Mouse (Mus musculus) forebrain, postnatal 0 days (tissue): ENCODE data around the gene Papss2. TPM values are rescaled to one million over a fixed set of nuclear protein-coding genes. Genes with fewer than 3 reads are reported as not detected.

Experiments used
- ATAC-seq: fragments of 200-750 bp; cut with Nextera tagmentation; 2 replicates; pipeline ENCODE4 v1.8.0; 2017; ENCODE audit warnings: mild to moderate bottlenecking, moderate library complexity
- DNase-seq: peaks from one replicate; pipeline ENCODE4 v3.0.0-alpha.2; 2015
- H3K27ac ChIP-seq: fragments of 300-500 bp; sonication (generic); 2 replicates; pipeline ENCODE4 v1.5.1; 2014; ENCODE audit warnings: low read depth, mild to moderate bottlenecking, antibody characterized with exemption, low read length, moderate library complexity, mixed read lengths
- H3K27me3 ChIP-seq: fragments of 300-500 bp; sonication (generic); 2 replicates; pipeline ENCODE4 v1.6.1; 2014; ENCODE audit warnings: mild to moderate bottlenecking, low read length, mixed read lengths; ENCODE audit not compliant: insufficient read depth
- H3K36me3 ChIP-seq: fragments of 300-500 bp; sonication (generic); 2 replicates; pipeline ENCODE4 v1.6.1; 2014; ENCODE audit warnings: mild to moderate bottlenecking, moderate library complexity; ENCODE audit not compliant: insufficient read depth
- H3K4me1 ChIP-seq: fragments of 300-500 bp; sonication (generic); 2 replicates; pipeline ENCODE4 v1.6.1; 2014; ENCODE audit warnings: antibody characterized with exemption; ENCODE audit not compliant: insufficient read depth
- H3K4me2 ChIP-seq: fragments of 300-500 bp; sonication (generic); 2 replicates; pipeline ENCODE4 v1.6.1; 2014; ENCODE audit warnings: low read depth, mild to moderate bottlenecking, moderate library complexity
- H3K4me3 ChIP-seq: fragments of 300-500 bp; sonication (generic); 2 replicates; pipeline ENCODE4 v1.5.1; 2014; ENCODE audit warnings: low read depth, low read length, mixed read lengths
- H3K9ac ChIP-seq: fragments of 300-500 bp; sonication (generic); 2 replicates; pipeline ENCODE4 v1.6.1; 2014; ENCODE audit warnings: mild to moderate bottlenecking
- H3K9me3 ChIP-seq: fragments of 300-500 bp; sonication (generic); 2 replicates; pipeline ENCODE4 v1.6.1; 2016; ENCODE audit warnings: low read length
- CTCF ChIP-seq: sonication (generic); IDR thresholded peaks from 2 replicates; pipeline ENCODE4 v1.5.1; 2016; ENCODE audit warnings: antibody characterized with exemption, control low read depth, low read depth
- whole genome bisulfite sequencing: fragments of 180-500 bp; shearing (Covaris S2); extraction: QIAGEN DNeasy Blood & Tissue Kit; methylation state at CpG from one replicate; pipeline ENCODE4 v1.1.7; 2014; 5-methylcytosine and 5-hydroxymethylcytosine counted together
- polyA plus RNA-seq: library from polyadenylated mRNA; unstranded; fragments of >200 nt; fragmentation: Nextera tagmentation; extraction: Ambion mirVana; gene quantifications from 2 replicates; pipeline ENCODE4 v1.2.1, GENCODE M21; 2015
- total RNA-seq: library from RNA; depleted of rRNA; stranded (reverse); fragments of >200 nt; gene quantifications from 2 replicates; pipeline ENCODE4 v1.2.3, GENCODE M21; 2014

Gene Papss2
- total and polyA plus RNA-seq, 2 experiments from 2014 or later, result 1.2 to 3.8 TPM

- 4% methylated on average over 3 of the region's 3 CpGs for WGBS
- H3K4me3 ChIP-seq, result no peak overlapping the region
- H3K4me1 ChIP-seq, result no peaks in the 10 kb centered on the region
- H3K27me3 ChIP-seq, result no peaks in the 10 kb centered on the region
- peak; percentile 85 for ATAC-seq
- peak; percentile 39 for DNase-seq
- no peaks in the 10 kb centered on the region for H3K36me3 ChIP-seq
- TF ChIP-seq CTCF, result no peak
- H3K9ac ChIP-seq, result no peak overlapping the region
- no peak overlapping the region for H3K27ac ChIP-seq
- no peak overlapping the region for H3K4me2 ChIP-seq
- H3K9me3 ChIP-seq, result no peaks in the 10 kb centered on the region
Observed at GRCm38 (mm10) chr19:32555257-32555656, 40.3 kb upstream of the Papss2 start.

DNA sequence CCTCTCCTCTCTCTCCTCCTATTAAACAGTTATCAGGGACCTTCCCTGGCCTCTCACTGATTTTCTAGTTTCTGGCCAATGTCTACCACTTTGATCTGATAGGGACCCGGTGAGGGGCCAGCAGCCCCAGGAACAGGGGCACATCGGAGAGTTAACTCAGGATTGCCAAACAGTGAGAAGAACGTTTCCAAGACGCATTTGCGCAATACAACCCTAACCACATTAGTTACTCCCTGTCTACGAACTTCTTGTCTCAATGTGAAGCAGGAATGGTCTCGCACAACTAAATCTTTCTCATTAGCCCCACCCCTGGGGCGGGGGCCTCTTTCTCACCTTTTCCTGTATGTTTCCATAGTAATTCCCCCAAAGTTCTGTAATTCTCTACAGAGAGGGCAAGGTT is 28.6 kb upstream of the Papss2 start:
- Histone ChIP-seq H3K27ac (no peak overlapping the region), H3K4me3 (no peak overlapping the region), H3K9me3 (no peaks in the 10 kb centered on the region), H3K4me1 (no peaks in the 10 kb centered on the region), H3K36me3 (no peaks in the 10 kb centered on the region), H3K4me2 (no peak overlapping the region), H3K9ac (no peak overlapping the region), H3K27me3 (no peaks in the 10 kb centered on the region)
- 91% methylated on average over 8 of the region's 8 CpGs for WGBS
- DNase-seq (no peak), ATAC-seq (no peak)
- no peak for TF ChIP-seq CTCF

- Histone ChIP-seq H3K27ac (no peak overlapping the region), H3K36me3 (no peaks in the 10 kb centered on the region), H3K27me3 (no peaks in the 10 kb centered on the region), H3K4me2 (no peak overlapping the region), H3K9ac (no peak overlapping the region), H3K4me3 (no peak overlapping the region), H3K9me3 (no peaks in the 10 kb centered on the region), H3K4me1 (no peaks in the 10 kb centered on the region)
- DNase-seq (no peak), ATAC-seq (no peak)
- TF ChIP-seq CTCF, result no peak
- 86% methylated on average over 5 of the region's 5 CpGs for whole genome bisulfite sequencing
Observed at GRCm38 (mm10) chr19:32567447-32567846, 28.1 kb upstream of the Papss2 start.

GRCm38 (mm10) chr19:32568470-32568869 is 27.1 kb upstream of the Papss2 start:
- Histone ChIP-seq H3K4me3 (no peak overlapping the region), H3K4me1 (no peaks in the 10 kb centered on the region), H3K27ac (no peak overlapping the region), H3K27me3 (no peaks in the 10 kb centered on the region), H3K9ac (no peak overlapping the region), H3K9me3 (no peaks in the 10 kb centered on the region), H3K4me2 (no peak overlapping the region), H3K36me3 (no peaks in the 10 kb centered on the region)
- 96% methylated on average over 3 of the region's 3 CpGs for WGBS
- no peak for DNase-seq
- ATAC-seq, result no peak
- no peak for TF ChIP-seq CTCF

- no peaks in the 10 kb centered on the region for H3K27me3 ChIP-seq
- H3K4me2 ChIP-seq, result no peak overlapping the region
- no peak for ATAC-seq
- no peak overlapping the region for H3K27ac ChIP-seq
- no peaks in the 10 kb centered on the region for H3K9me3 ChIP-seq
- TF ChIP-seq CTCF, result no peak
- H3K9ac ChIP-seq, result no peak overlapping the region
- 71% methylated on average over 3 of the region's 3 CpGs for WGBS
- no peaks in the 10 kb centered on the region for H3K4me1 ChIP-seq
- H3K4me3 ChIP-seq, result no peak overlapping the region
- H3K36me3 ChIP-seq, result no peaks in the 10 kb centered on the region
- no peak for DNase-seq
Observed at GRCm38 (mm10) chr19:32568961-32569653, 26.5 kb upstream of the Papss2 start.

GRCm38 (mm10) chr19:32569725-32570124 is 25.9 kb upstream of the Papss2 start:
- Histone ChIP-seq H3K4me3 (no peak overlapping the region), H3K9ac (no peak overlapping the region), H3K4me1 (no peaks in the 10 kb centered on the region), H3K36me3 (no peaks in the 10 kb centered on the region), H3K9me3 (no peaks in the 10 kb centered on the region), H3K27ac (no peak overlapping the region), H3K4me2 (no peak overlapping the region), H3K27me3 (no peaks in the 10 kb centered on the region)
- ATAC-seq (no peak), DNase-seq (no peak)
- TF ChIP-seq CTCF, result no peak
- WGBS, result 83% methylated on average over 5 of the region's 5 CpGs

- 75% methylated on average over 2 of the region's 2 CpGs for WGBS
- ATAC-seq (no peak), DNase-seq (no peak)
- Histone ChIP-seq H3K9me3 (no peaks in the 10 kb centered on the region), H3K27ac (no peak overlapping the region), H3K4me1 (no peaks in the 10 kb centered on the region), H3K36me3 (no peaks in the 10 kb centered on the region), H3K9ac (no peak overlapping the region), H3K4me3 (no peak overlapping the region), H3K27me3 (no peaks in the 10 kb centered on the region), H3K4me2 (no peak overlapping the region)
- no peak for TF ChIP-seq CTCF
Observed at GRCm38 (mm10) chr19:32572191-32572590, 23.4 kb upstream of the Papss2 start.

DNA sequence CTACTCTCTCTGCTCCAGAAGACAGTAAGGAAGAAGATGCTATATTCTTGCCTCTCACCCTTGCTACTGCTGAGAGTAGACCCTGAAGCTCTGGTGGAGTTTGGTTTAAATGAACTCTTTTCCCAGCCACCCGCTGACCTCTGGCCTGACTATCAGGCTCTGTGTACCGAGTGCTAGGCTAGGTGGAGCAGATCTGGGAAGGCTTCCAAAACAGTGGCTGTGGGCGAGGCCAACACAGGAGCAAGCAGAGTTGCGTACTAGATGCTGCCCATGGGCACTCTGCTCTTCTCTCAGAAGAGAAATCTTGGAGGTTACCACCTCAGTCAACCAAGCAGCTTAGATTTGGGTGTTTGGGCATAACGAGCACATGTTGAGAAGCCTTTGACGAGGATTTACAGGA is 22.3 kb upstream of the Papss2 start:
- H3K27me3 ChIP-seq, result no peaks in the 10 kb centered on the region
- no peak for TF ChIP-seq CTCF
- no peaks in the 10 kb centered on the region for H3K9me3 ChIP-seq
- H3K27ac ChIP-seq, result no peak overlapping the region
- WGBS, result 92% methylated on average over 6 of the region's 6 CpGs
- ATAC-seq, result no peak
- no peak overlapping the region for H3K9ac ChIP-seq
- H3K4me2 ChIP-seq, result no peak overlapping the region
- DNase-seq, result no peak
- H3K4me3 ChIP-seq, result no peak overlapping the region
- H3K4me1 ChIP-seq, result no peaks in the 10 kb centered on the region
- no peaks in the 10 kb centered on the region for H3K36me3 ChIP-seq
